Mouse (Mus musculus) forebrain, embryonic 13.5 days (tissue): ENCODE data around the gene Atxn7l3. TPM values are rescaled to one million over a fixed set of nuclear protein-coding genes. Genes with fewer than 3 reads are reported as not detected.

Experiments
- ATAC-seq: fragments of 200-750 bp; cut with Nextera tagmentation; 2 replicates; pipeline ENCODE4 v1.8.0; 2017
- H3K27ac ChIP-seq: fragments of 300-500 bp; sonication (generic); 2 replicates; pipeline ENCODE4 v1.5.1; 2015; ENCODE audit warnings: inconsistent platforms, mild to moderate bottlenecking, moderate library complexity
- H3K27me3 ChIP-seq: fragments of 300-500 bp; sonication (generic); 2 replicates; pipeline ENCODE4 v1.6.1; 2015; ENCODE audit warnings: mild to moderate bottlenecking, inconsistent platforms
- H3K36me3 ChIP-seq: fragments of 300-500 bp; sonication (generic); 2 replicates; pipeline ENCODE4 v1.6.1; 2015; ENCODE audit warnings: mild to moderate bottlenecking, inconsistent platforms; ENCODE audit not compliant: poor library complexity, severe bottlenecking
- H3K4me1 ChIP-seq: fragments of 300-500 bp; sonication (generic); 2 replicates; pipeline ENCODE4 v1.6.1; 2015; ENCODE audit warnings: inconsistent platforms
- H3K4me2 ChIP-seq: fragments of 300-500 bp; sonication (generic); 2 replicates; pipeline ENCODE4 v1.6.1; 2015; ENCODE audit warnings: inconsistent platforms, mild to moderate bottlenecking, moderate library complexity
- H3K4me3 ChIP-seq: fragments of 300-500 bp; sonication (generic); 2 replicates; pipeline ENCODE4 v1.5.1; 2015; ENCODE audit warnings: mild to moderate bottlenecking, inconsistent platforms
- H3K9ac ChIP-seq: fragments of 300-500 bp; sonication (generic); 2 replicates; pipeline ENCODE4 v1.6.1; 2015; ENCODE audit warnings: mild to moderate bottlenecking, inconsistent platforms
- H3K9me3 ChIP-seq: fragments of 300-500 bp; sonication (generic); replicated peaks from 2 replicates; pipeline ENCODE4 v1.6.1; 2016; ENCODE audit warnings: inconsistent platforms
- WGBS: fragments of 180-500 bp; shearing (Covaris S2); methylation state at CpG from one replicate; pipeline ENCODE4 v1.1.7; 2015; 5-methylcytosine and 5-hydroxymethylcytosine counted together
- polyA plus RNA-seq: library from polyadenylated mRNA; unstranded; fragments of >200 nt; fragmentation: Nextera tagmentation; extraction: Ambion mirVana; gene quantifications from 2 replicates; pipeline ENCODE4 v1.2.1, GENCODE M21; 2015

The Atxn7l3 gene
- polyA plus RNA-seq, 1 experiment from 2014 or later: 21.8 TPM

DNA sequence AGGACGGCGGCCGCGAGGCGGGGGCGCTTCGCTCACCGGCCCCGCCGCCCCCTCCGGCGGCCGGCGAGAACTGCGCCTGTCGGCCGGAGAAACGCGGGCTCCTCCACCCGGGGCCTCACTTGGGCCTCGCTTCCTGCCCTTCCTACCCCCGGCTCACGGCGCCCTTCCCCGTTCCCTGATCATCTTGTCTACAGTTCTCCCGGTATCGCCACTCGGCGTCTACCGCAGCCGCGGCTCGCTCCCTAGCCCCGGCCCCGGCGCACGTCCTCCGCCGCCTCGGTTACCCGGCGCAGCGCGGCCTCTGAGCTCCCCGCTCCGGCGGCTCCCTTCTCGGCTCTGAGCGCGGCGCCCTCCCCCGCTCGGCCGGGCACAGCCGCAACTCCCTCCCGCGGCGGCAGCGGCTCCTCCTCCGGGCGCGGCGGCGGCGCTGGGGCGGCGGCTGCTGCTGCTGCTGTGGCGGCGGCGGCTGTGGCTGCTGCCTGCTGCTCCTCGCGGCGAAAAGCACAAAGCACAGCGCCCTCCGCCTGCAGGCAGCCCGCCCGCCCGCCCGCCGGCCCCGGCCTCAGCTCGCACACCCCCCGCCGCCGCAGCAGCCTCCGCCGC lies 21.0 kb upstream of the Atxn7l3 start:
- H3K4me2 ChIP-seq: peak overlapping the region; percentile 74
- H3K36me3 ChIP-seq: peaks cover 30% of the 10 kb centered on the region
- no peaks in the 10 kb centered on the region for H3K9me3 ChIP-seq
- peaks cover 25% of the 10 kb centered on the region for H3K4me1 ChIP-seq
- peak overlapping the region; percentile 99 for H3K27ac ChIP-seq
- H3K9ac ChIP-seq: peak overlapping the region; percentile 100
- peak overlapping the region; percentile 98 for H3K4me3 ChIP-seq
- no peaks in the 10 kb centered on the region for H3K27me3 ChIP-seq
- peak; percentile 28 for ATAC-seq
- WGBS: under 1% methylated on average over 59 of the region's 87 CpGs

DNA sequence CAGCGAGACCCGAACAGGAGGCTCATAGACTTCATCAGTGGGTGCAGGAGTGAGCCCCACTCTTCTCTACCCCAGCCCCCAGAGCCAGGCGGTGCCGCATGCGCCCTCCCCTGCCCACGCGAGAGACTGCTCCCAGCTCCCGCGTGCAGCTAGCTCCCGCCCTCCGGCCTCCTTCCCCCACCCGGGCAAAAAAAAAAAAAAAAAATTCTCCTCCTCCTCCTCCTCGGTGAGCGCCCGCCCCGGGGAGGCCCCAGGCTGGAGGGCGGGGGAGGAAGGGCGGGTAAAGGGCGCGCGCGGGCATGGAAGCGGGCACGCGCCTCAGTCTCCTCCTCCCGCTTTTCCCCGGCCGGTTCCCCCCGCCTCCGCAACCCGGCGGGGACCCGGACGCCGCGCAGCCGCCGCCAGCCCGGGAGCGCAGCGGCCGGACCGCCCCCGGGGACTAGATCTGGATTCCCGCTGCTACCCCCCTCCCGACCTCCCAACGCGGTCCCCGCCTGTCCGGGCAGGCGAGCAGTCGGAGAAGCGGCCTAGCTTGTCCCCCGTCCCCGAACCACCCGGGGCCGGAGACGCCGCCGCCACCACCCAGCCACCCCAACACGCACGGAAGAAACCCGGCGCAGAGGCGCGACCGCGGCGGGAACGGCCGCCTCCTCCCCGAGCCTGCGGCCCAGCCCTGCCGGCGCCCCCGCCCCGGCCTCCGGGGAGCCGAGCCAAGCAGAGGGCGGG lies 20.3 kb upstream of the Atxn7l3 start:
- H3K27me3 ChIP-seq: no peaks in the 10 kb centered on the region
- 0% methylated on average over 37 of the region's 80 CpGs for WGBS
- no peaks in the 10 kb centered on the region for H3K9me3 ChIP-seq
- peak overlapping the region; percentile 98 for H3K4me3 ChIP-seq
- H3K36me3 ChIP-seq: peaks cover 36% of the 10 kb centered on the region
- H3K27ac ChIP-seq: peak overlapping the region; percentile 99
- H3K4me2 ChIP-seq: peak overlapping the region; percentile 74
- H3K4me1 ChIP-seq: peaks cover 25% of the 10 kb centered on the region
- H3K9ac ChIP-seq: peak overlapping the region; percentile 100
- peak; percentile 34 for ATAC-seq

DNA sequence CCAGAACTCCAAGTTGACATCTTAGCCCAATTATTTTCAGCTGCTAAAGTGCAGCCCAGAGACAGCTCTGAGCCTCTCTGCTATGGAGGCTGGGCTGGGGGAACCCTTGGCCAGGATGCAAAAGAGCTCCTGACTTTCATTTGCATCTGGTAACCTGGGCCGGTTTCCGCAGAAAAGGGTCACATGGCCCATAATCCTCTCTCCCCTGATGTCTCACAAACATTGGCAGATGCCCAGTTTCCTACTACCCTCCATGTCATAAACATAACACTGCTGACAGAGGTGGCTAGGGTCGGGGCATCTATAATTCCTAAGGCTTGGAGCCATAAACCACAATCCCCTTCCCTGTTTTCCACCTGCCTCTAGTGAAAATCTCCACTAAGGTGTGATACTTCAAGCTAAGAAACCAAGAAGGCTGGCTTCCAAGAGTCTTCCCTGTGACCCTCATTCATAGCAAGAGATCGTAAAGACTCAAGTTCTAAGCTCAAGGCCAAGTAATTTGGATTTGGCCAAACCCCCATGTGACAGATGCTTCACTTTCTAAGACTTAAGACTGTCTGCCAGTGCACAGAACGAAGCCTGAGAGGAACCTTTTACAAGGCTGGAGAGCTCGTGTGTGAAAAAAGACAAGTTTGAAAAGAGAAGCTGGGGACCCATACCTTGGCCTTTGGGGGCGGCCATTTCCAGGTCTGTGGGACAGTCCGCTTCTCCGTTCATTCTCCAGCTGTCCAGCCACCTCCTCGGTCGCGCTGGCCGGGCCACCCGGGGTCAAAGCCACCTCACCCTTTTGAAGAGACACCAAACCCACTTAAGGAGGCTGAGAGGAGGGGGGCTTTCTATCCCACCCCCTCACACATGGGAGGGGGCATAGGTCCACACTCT lies 19.5 kb upstream of the Atxn7l3 start:
- H3K36me3 ChIP-seq: peaks cover 44% of the 10 kb centered on the region
- peak overlapping the region; percentile 98 for H3K4me3 ChIP-seq
- H3K9ac ChIP-seq: peak overlapping the region; percentile 100
- WGBS: 9% methylated on average over 14 of the region's 14 CpGs
- no peak for ATAC-seq
- H3K27ac ChIP-seq: peak overlapping the region; percentile 99
- H3K4me2 ChIP-seq: peak overlapping the region; percentile 74
- H3K27me3 ChIP-seq: no peaks in the 10 kb centered on the region
- no peaks in the 10 kb centered on the region for H3K9me3 ChIP-seq
- peaks cover 25% of the 10 kb centered on the region for H3K4me1 ChIP-seq

GRCm38 (mm10) chr11:102314321-102314720 lies 17.9 kb upstream of the Atxn7l3 start:
- no peak for ATAC-seq
- no peak overlapping the region for H3K27ac ChIP-seq
- no peak overlapping the region for H3K4me3 ChIP-seq
- H3K9me3 ChIP-seq: no peaks in the 10 kb centered on the region
- whole genome bisulfite sequencing: 90% methylated on average over 12 of the region's 12 CpGs
- H3K4me1 ChIP-seq: peaks cover 30% of the 10 kb centered on the region
- H3K27me3 ChIP-seq: no peaks in the 10 kb centered on the region
- H3K36me3 ChIP-seq: peaks cover 60% of the 10 kb centered on the region
- no peak overlapping the region for H3K4me2 ChIP-seq
- no peak overlapping the region for H3K9ac ChIP-seq

DNA sequence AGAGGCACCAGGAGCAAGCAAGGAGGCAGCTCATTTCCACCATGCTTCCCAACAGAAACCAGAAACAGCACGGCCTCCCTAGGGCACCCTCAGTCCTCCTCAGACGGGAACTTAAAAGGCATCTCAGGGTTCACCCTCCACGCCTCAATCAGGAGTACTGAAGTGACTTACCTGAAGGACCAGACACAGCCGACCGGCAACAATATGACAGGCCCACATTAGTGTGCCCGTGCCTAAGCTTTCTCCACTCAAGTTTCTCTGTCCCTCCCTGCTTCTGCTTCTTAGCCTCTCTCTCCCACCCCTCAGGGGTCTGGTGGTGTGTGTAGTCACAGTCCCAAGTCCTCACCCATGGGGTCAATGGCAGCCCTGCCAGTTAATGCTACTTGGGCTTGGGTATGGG lies 16.2 kb upstream of the Atxn7l3 start:
- no peaks in the 10 kb centered on the region for H3K27me3 ChIP-seq
- no peak for ATAC-seq
- H3K36me3 ChIP-seq: peaks cover 72% of the 10 kb centered on the region
- no peak overlapping the region for H3K4me3 ChIP-seq
- H3K4me2 ChIP-seq: no peak overlapping the region
- no peak overlapping the region for H3K27ac ChIP-seq
- H3K9me3 ChIP-seq: no peaks in the 10 kb centered on the region
- H3K4me1 ChIP-seq: peaks cover 38% of the 10 kb centered on the region
- no peak overlapping the region for H3K9ac ChIP-seq
- 83% methylated on average over 6 of the region's 6 CpGs for WGBS

DNA sequence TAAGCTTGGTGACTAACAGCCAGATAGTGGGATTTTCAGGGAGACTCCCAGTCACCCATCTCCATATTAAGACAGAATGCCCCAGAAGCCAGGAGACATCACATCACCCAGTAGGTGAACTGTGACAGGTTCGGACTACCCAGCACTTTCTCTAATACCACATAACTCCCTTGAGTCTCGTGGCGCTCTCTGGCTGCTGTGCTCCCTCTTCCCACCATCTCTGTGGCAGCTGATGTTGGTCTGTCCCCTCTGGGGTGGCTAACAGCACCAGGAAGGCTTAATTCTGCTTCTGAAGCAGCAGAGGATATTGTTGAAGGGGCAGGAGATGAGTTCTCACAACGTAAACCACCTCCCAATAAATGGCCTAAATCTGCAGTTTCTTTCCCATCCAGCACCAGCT lies 15.5 kb upstream of the Atxn7l3 start:
- Histone ChIP-seq H3K4me3 (no peak overlapping the region), H3K4me1 (peaks cover 38% of the 10 kb centered on the region), H3K36me3 (peaks cover 78% of the 10 kb centered on the region), H3K9ac (no peak overlapping the region), H3K4me2 (no peak overlapping the region), H3K9me3 (no peaks in the 10 kb centered on the region), H3K27me3 (no peaks in the 10 kb centered on the region), H3K27ac (no peak overlapping the region)
- ATAC-seq: no peak
- WGBS: 79% methylated on average over 4 of the region's 4 CpGs

- no peaks in the 10 kb centered on the region for H3K9me3 ChIP-seq
- H3K9ac ChIP-seq: peak overlapping the region; percentile 12; the same call in 1 of the 2 replicates
- no peak for ATAC-seq
- H3K4me2 ChIP-seq: no peak overlapping the region
- WGBS: 45% methylated on average over 36 of the region's 38 CpGs
- H3K4me3 ChIP-seq: no peak overlapping the region
- H3K36me3 ChIP-seq: peaks cover 87% of the 10 kb centered on the region
- H3K27me3 ChIP-seq: no peaks in the 10 kb centered on the region
- peaks cover 34% of the 10 kb centered on the region for H3K4me1 ChIP-seq
- H3K27ac ChIP-seq: no peak overlapping the region; the same call in 1 of the 2 replicates
Measured at GRCm38 (mm10) chr11:102310768-102311695, 14.6 kb upstream of the Atxn7l3 start.

DNA sequence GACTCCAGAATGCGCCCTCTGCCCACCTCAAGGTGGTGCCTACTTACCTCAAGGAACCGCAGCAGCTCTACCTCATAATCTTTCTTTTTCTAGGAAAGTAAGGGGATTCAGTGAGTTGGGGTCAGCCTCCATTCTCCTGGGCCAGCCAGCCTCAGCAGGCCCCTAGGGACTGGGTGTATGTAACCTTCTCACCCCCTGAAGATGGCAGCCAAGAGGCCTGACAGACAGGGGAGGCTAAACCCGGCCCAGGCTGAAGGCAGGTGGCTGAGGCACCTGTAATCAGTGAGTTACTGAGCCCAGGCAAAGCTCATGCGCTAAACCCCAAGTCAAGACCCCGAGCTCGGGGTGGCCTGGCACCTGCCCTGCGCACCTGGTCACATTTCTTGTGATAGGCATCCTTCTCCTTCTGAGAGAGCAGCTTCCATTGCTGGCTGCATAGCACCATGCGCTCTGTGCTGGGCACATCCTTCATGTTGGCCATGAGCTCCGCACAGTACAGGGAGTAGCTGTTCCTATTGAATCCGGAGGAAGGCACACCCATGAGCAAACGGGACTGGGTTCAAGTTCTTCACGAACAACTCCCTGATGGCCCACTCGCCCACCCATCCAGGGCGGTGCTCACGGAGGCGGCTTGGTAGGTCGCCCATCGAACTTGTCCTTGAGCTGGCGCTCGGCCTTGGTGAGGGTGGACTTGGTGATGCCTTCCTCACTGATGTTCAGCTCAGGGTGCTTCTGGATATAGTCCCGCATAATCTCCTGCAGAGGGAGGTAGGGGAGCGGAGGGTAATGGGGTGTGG lies 13.6 kb upstream of the Atxn7l3 start:
- Histone ChIP-seq H3K9me3 (no peaks in the 10 kb centered on the region), H3K36me3 (peaks cover 93% of the 10 kb centered on the region), H3K27ac (no peak overlapping the region), H3K9ac (peak overlapping the region; percentile 53), H3K27me3 (no peaks in the 10 kb centered on the region), H3K4me3 (peak overlapping the region; percentile 32), H3K4me1 (peaks cover 24% of the 10 kb centered on the region), H3K4me2 (peak overlapping the region; percentile 59)
- 87% methylated on average over 22 of the region's 22 CpGs for WGBS
- no peak for ATAC-seq

DNA sequence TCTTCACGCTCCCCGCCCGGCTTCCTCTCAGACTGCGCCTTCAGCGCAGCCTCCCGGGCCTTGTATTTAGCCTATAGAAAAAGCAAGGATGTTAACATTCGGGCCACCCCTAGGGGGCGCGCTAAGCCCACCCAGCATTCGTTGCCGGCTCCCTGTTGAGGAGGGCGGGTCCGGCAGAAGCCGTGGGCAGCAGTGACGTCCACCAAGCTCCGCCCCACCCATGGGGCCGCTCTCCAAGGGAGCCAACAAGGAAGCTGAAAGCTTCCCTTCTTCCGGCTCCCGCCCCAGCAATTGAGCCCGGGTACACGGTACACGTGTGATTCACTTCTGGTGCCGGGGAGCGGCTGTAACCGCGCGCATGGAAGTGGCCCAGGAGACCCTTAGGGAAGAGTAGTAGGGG lies 12.5 kb upstream of the Atxn7l3 start:
- under 1% methylated on average over 27 of the region's 27 CpGs for WGBS
- Histone ChIP-seq H3K27ac (peak overlapping the region; percentile 57), H3K27me3 (no peaks in the 10 kb centered on the region), H3K36me3 (peaks cover 82% of the 10 kb centered on the region), H3K9me3 (no peaks in the 10 kb centered on the region), H3K4me3 (peak overlapping the region; percentile 32), H3K9ac (peak overlapping the region; percentile 53), H3K4me1 (peaks cover 21% of the 10 kb centered on the region), H3K4me2 (peak overlapping the region; percentile 59)
- peak; percentile 95 for ATAC-seq

DNA sequence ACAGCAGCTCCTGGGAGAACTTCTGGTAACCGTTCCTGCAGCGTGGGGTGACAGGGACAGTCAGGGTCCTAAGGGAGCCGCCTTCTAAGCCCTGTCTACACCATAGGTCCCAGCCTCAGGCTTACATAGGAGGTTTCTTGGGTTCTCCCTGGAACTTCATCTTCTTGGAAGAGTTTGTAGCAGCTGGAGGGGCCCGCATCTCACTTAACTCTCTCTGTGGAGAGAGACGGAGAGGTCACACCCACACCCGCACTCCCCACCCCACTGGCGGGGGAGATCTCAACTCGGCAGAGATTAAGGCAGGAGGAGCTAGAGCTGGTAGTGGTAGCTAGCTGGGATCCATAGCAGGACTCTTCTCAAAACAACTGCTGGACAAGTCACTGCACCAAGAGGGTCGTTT lies 11.7 kb upstream of the Atxn7l3 start:
- Histone ChIP-seq H3K27ac (no peak overlapping the region), H3K9ac (no peak overlapping the region), H3K4me2 (no peak overlapping the region), H3K36me3 (peaks cover 74% of the 10 kb centered on the region), H3K9me3 (no peaks in the 10 kb centered on the region), H3K27me3 (no peaks in the 10 kb centered on the region), H3K4me3 (no peak overlapping the region), H3K4me1 (peaks cover 21% of the 10 kb centered on the region)
- no peak for ATAC-seq
- WGBS: 82% methylated on average over 9 of the region's 9 CpGs

- ATAC-seq: no peak
- Histone ChIP-seq H3K36me3 (peaks cover 46% of the 10 kb centered on the region), H3K9ac (no peak overlapping the region), H3K27ac (0 out of 2 replicates have a peak overlapping the region, but pooled peaks have one; percentile 10), H3K9me3 (no peaks in the 10 kb centered on the region), H3K4me2 (no peak overlapping the region), H3K27me3 (no peaks in the 10 kb centered on the region), H3K4me3 (no peak overlapping the region), H3K4me1 (peaks cover 18% of the 10 kb centered on the region)
- WGBS: 74% methylated on average over 2 of the region's 3 CpGs
Measured at GRCm38 (mm10) chr11:102305359-102305758, 8.9 kb upstream of the Atxn7l3 start.
